Mouse (Mus musculus) left cerebral cortex, adult 2 months (tissue): ENCODE results near the gene 3110009E18Rik. TPM values are rescaled to one million over a fixed set of nuclear protein-coding genes. Genes with fewer than 3 reads are reported as not detected.

ENCODE experiments used
- DNase-seq, 2 experiments: peaks; one replicate each; pipeline ENCODE4 v3.0.0; 2021 to 2022; ENCODE audit warnings: low spot score in 2 of 2, mixed read lengths in 1 of 2; ENCODE audit errors: extremely low spot score in 1 of 2
- H3K27ac ChIP-seq: fragments of 200-600 bp; 2 replicates; pipeline ENCODE4 v1.8.1; 2022
- H3K4me3 ChIP-seq: fragments of 200-600 bp; 2 replicates; pipeline ENCODE4 v1.8.1; 2022
- CTCF ChIP-seq: fragments of 200-600 bp; IDR thresholded peaks from 2 replicates; pipeline ENCODE4 v1.8.1; 2022; ENCODE audit warnings: antibody characterized with exemption, mild to moderate bottlenecking, moderate library complexity
- intact Hi-C: fragments of 180-260 bp; cut with DNase I; formaldehyde crosslinking; loops from one replicate; pipeline ENCODE4 v1.15.1; 2025
- total RNA-seq, 2 experiments: library from RNA; stranded (reverse); gene quantifications; 2 replicates each; pipeline ENCODE4 v1.2.3; 2021

Gene 3110009E18Rik
- total RNA-seq, 2 experiments from 2014 or later, result 6.3 to 6.8 TPM

GRCm38 (mm10) chr1:120208502-120209230, 87.7 kb downstream of the 3110009E18Rik start:
- H3K27ac ChIP-seq, result no peak overlapping the region
- TF ChIP-seq CTCF, result no peak
- no peak for DNase-seq
- intact Hi-C loops, result no loop called here
- no peak overlapping the region for H3K4me3 ChIP-seq

- Histone ChIP-seq H3K27ac (no peak overlapping the region), H3K4me3 (no peak overlapping the region)
- intact Hi-C loops, result no loop called here
- TF ChIP-seq CTCF, result no peak
- DNase-seq, result no peak
Measured at GRCm38 (mm10) chr1:120220841-120221240, 99.9 kb downstream of the 3110009E18Rik start.

- no peak for TF ChIP-seq CTCF
- intact Hi-C loops, result no loop called here
- H3K27ac ChIP-seq, result no peak overlapping the region
- H3K4me3 ChIP-seq, result no peak overlapping the region
- no peak for DNase-seq
Measured at GRCm38 (mm10) chr1:120221285-120221684, 100.3 kb downstream of the 3110009E18Rik start.

- Histone ChIP-seq H3K27ac (no peak overlapping the region), H3K4me3 (no peak overlapping the region)
- DNase-seq, result no peak
- TF ChIP-seq CTCF, result no peak
- intact Hi-C loops, result no loop called here
Measured at GRCm38 (mm10) chr1:120223613-120224012, 102.6 kb downstream of the 3110009E18Rik start.

- Histone ChIP-seq H3K27ac (no peak overlapping the region), H3K4me3 (no peak overlapping the region)
- no peak for TF ChIP-seq CTCF
- intact Hi-C loops, result no loop called here
- DNase-seq, result no peak
Measured at GRCm38 (mm10) chr1:120229723-120230471, 108.9 kb downstream of the 3110009E18Rik start.

GRCm38 (mm10) chr1:120231334-120231733, 110.3 kb downstream of the 3110009E18Rik start:
- peak; percentile 62 for TF ChIP-seq CTCF
- intact Hi-C loops, result loop anchor here (1.0 kb wide), 1 partner anchor 107 kb away; no protein-coding TSS in a partner anchor
- H3K27ac ChIP-seq, result no peak overlapping the region
- DNase-seq, result peak; percentile 29 to 33
- H3K4me3 ChIP-seq, result no peak overlapping the region

- Histone ChIP-seq H3K4me3 (no peak overlapping the region), H3K27ac (no peak overlapping the region)
- no peak for DNase-seq
- intact Hi-C loops, result no loop called here
- TF ChIP-seq CTCF, result no peak
Measured at GRCm38 (mm10) chr1:120232170-120232569, 111.2 kb downstream of the 3110009E18Rik start.

- TF ChIP-seq CTCF, result no peak
- intact Hi-C loops, result no loop called here
- no peak for DNase-seq
- H3K27ac ChIP-seq, result no peak overlapping the region
- no peak overlapping the region for H3K4me3 ChIP-seq
Measured at GRCm38 (mm10) chr1:120235631-120236215, 114.7 kb downstream of the 3110009E18Rik start.

- no peak overlapping the region for H3K4me3 ChIP-seq
- H3K27ac ChIP-seq, result no peak overlapping the region
- DNase-seq, result no peak
- intact Hi-C loops, result no loop called here
- no peak for TF ChIP-seq CTCF
Measured at GRCm38 (mm10) chr1:120236424-120236823, 115.4 kb downstream of the 3110009E18Rik start.

GRCm38 (mm10) chr1:120237068-120237467, 116.1 kb downstream of the 3110009E18Rik start:
- intact Hi-C loops, result no loop called here
- peak; percentile 24 for TF ChIP-seq CTCF
- no peak overlapping the region for H3K4me3 ChIP-seq
- H3K27ac ChIP-seq, result no peak overlapping the region
- DNase-seq, result no peak

Other genes with a start within 250 kb of the 3110009E18Rik start
- 1 to 10 TPM; 7.7 to 8.1 TPM for gene Tmem177, start 208.0 kb upstream of the 3110009E18Rik start, total RNA-seq
- under 1 TPM; 0.20 to 0.79 TPM for gene Cfap221, start 124.0 kb upstream of the 3110009E18Rik start, total RNA-seq
- gene Sctr, start 114.3 kb upstream of the 3110009E18Rik start, total RNA-seq, result under 1 TPM; 0.43 to 0.77 TPM
- 1 to 10 TPM; 1.6 to 2.5 TPM for gene Tmem37, start 47.1 kb upstream of the 3110009E18Rik start, total RNA-seq
- gene Dbi, start 109 bp upstream of the 3110009E18Rik start, total RNA-seq, result 100 to 1,000 TPM; 202 to 252 TPM
- 1 to 10 TPM; 5.5 to 5.6 TPM for gene Steap3, start 151.5 kb downstream of the 3110009E18Rik start, total RNA-seq
- gene C1ql2, start 219.4 kb downstream of the 3110009E18Rik start, total RNA-seq, result 1 to 10 TPM; 4.2 to 4.5 TPM